Mouse (Mus musculus) lung, postnatal 0 days (tissue): ENCODE results near the gene Adam4. TPM values are rescaled to one million over a fixed set of nuclear protein-coding genes. Genes with fewer than 3 reads are reported as not detected.
"Not testable (repeated sequence)": the region's sequence is repeated elsewhere in the genome, so short reads cannot be mapped to it uniquely, and the experiment has no call there.

Experiments
- ATAC-seq: fragments of 200-750 bp; cut with Nextera tagmentation; 2 replicates; pipeline ENCODE4 v1.8.0; 2017; ENCODE audit warnings: moderate library complexity
- DNase-seq: peaks from one replicate; pipeline ENCODE4 v3.0.0-alpha.2; 2016; ENCODE audit warnings: low spot score
- H3K27ac ChIP-seq: fragments of 300-500 bp; sonication (generic); 2 replicates; pipeline ENCODE4 v1.5.1; 2014; ENCODE audit warnings: antibody characterized with exemption, mild to moderate bottlenecking, low read length, mixed read lengths
- H3K27me3 ChIP-seq: fragments of 300-500 bp; sonication (generic); replicated peaks from 2 replicates; pipeline ENCODE4 v1.6.1; 2014; ENCODE audit warnings: low read length, mixed read lengths; ENCODE audit not compliant: insufficient read depth
- H3K36me3 ChIP-seq: fragments of 300-500 bp; sonication (generic); 2 replicates; pipeline ENCODE4 v1.6.1; 2014; ENCODE audit warnings: low read length, mixed read lengths; ENCODE audit not compliant: insufficient read depth
- H3K4me1 ChIP-seq: fragments of 300-500 bp; sonication (generic); 2 replicates; pipeline ENCODE4 v1.6.1; 2014; ENCODE audit warnings: antibody characterized with exemption, low read depth, low read length, mixed read lengths; ENCODE audit not compliant: insufficient read depth
- H3K4me2 ChIP-seq: fragments of 300-500 bp; sonication (generic); replicated peaks from 2 replicates; pipeline ENCODE4 v1.6.1; 2014; ENCODE audit warnings: low read depth, mild to moderate bottlenecking, low read length, moderate library complexity, mixed read lengths
- H3K4me3 ChIP-seq: fragments of 300-500 bp; sonication (generic); 2 replicates; pipeline ENCODE4 v1.5.1; 2014; ENCODE audit warnings: low read depth, low read length
- H3K9ac ChIP-seq: fragments of 300-500 bp; sonication (generic); replicated peaks from 2 replicates; pipeline ENCODE4 v1.6.1; 2014; ENCODE audit warnings: low read depth, mild to moderate bottlenecking
- H3K9me3 ChIP-seq: fragments of 300-500 bp; sonication (generic); 2 replicates; pipeline ENCODE4 v1.6.1; 2016; ENCODE audit warnings: low read length, mixed read lengths
- CTCF ChIP-seq: IDR thresholded peaks from 2 replicates; pipeline ENCODE4 v1.5.1; 2016; ENCODE audit warnings: antibody characterized with exemption, mild to moderate bottlenecking
- EP300 ChIP-seq: IDR thresholded peaks from 2 replicates; pipeline ENCODE4 v1.6.1; 2016; ENCODE audit warnings: antibody characterized with exemption, mild to moderate bottlenecking, control low read depth
- WGBS: fragments of 180-500 bp; shearing (Covaris S2); extraction: QIAGEN DNeasy Blood & Tissue Kit; methylation state at CpG from one replicate; pipeline ENCODE4 v1.1.7; 2014; 5-methylcytosine and 5-hydroxymethylcytosine counted together
- polyA plus RNA-seq: library from polyadenylated mRNA; unstranded; fragments of >200 nt; fragmentation: Nextera tagmentation; extraction: Ambion mirVana; gene quantifications from 2 replicates; pipeline ENCODE4 v1.2.1, GENCODE M21; 2015

Gene Adam4
- 0.24 and 0.38 TPM in 2 replicates for polyA plus RNA-seq

- 82% methylated on average over 1 of the region's 1 CpGs for WGBS
- ATAC-seq: no peak
Measured at GRCm38 (mm10) chr12:81421846-81422245, at the start of gene Adam4. Adam4 (minus strand) TSS chr12:81421946.

GRCm38 (mm10) chr12:81459051-81459450, 37.3 kb upstream of the Adam4 start:
- DNase-seq, H3K4me2 ChIP-seq, H3K27ac ChIP-seq, ATAC-seq, H3K4me1 ChIP-seq, H3K9me3 ChIP-seq, H3K9ac ChIP-seq, H3K4me3 ChIP-seq, H3K36me3 ChIP-seq, H3K27me3 ChIP-seq: not testable (repeated sequence)
- 95% methylated on average over 7 of the region's 7 CpGs for WGBS

More at GRCm38 (mm10) chr12:81421846-81422245, at the start of gene Adam4:
- Histone ChIP-seq H3K27me3 (no peaks in the 10 kb centered on the region), H3K4me3 (no peak within 1 kb of the TSS), H3K27ac (no peak within 1 kb of the TSS), H3K9ac (no peak within 1 kb of the TSS), H3K9me3 (peaks cover 5% of the 10 kb centered on the region), H3K4me2 (no peak within 1 kb of the TSS), H3K4me1 (no peaks in the 10 kb centered on the region), H3K36me3 (no peaks in the 10 kb centered on the region)
- TF ChIP-seq EP300: no peak
- TF ChIP-seq CTCF: no peak
- DNase-seq: no peak

GRCm38 (mm10) chr12:81438985-81439384, 17.2 kb upstream of the Adam4 start:
- ATAC-seq, H3K9me3 ChIP-seq, H3K27me3 ChIP-seq, H3K9ac ChIP-seq, DNase-seq, H3K4me3 ChIP-seq, H3K27ac ChIP-seq, H3K4me2 ChIP-seq, H3K4me1 ChIP-seq, H3K36me3 ChIP-seq: not testable (repeated sequence)
- WGBS: 90% methylated on average over 9 of the region's 9 CpGs

- 75% methylated on average over 2 of the region's 2 CpGs for WGBS
- not testable (repeated sequence) for ATAC-seq, H3K36me3 ChIP-seq, H3K4me1 ChIP-seq, H3K4me2 ChIP-seq, DNase-seq, H3K27ac ChIP-seq, H3K9me3 ChIP-seq, H3K27me3 ChIP-seq, H3K9ac ChIP-seq, H3K4me3 ChIP-seq
Measured at GRCm38 (mm10) chr12:81434778-81435177, 13.0 kb upstream of the Adam4 start.

GRCm38 (mm10) chr12:81413211-81413610, 8.5 kb downstream of the Adam4 start:
- Histone ChIP-seq H3K27me3 (no peaks in the 10 kb centered on the region), H3K9me3 (no peaks in the 10 kb centered on the region), H3K36me3 (no peaks in the 10 kb centered on the region), H3K9ac (no peak overlapping the region), H3K4me1 (no peaks in the 10 kb centered on the region), H3K4me3 (no peak overlapping the region), H3K27ac (no peak overlapping the region), H3K4me2 (no peak overlapping the region)
- 68% methylated on average over 3 of the region's 3 CpGs for WGBS
- DNase-seq (no peak), ATAC-seq (no peak)
- TF ChIP-seq EP300 (no peak), CTCF (no peak)

GRCm38 (mm10) chr12:81408966-81409365, 12.8 kb downstream of the Adam4 start:
- H3K4me1 ChIP-seq: no peaks in the 10 kb centered on the region
- H3K4me2 ChIP-seq: no peak overlapping the region
- H3K27ac ChIP-seq: no peak overlapping the region
- DNase-seq (no peak), ATAC-seq (no peak)
- H3K36me3 ChIP-seq: no peaks in the 10 kb centered on the region
- no peak overlapping the region for H3K4me3 ChIP-seq
- no peaks in the 10 kb centered on the region for H3K9me3 ChIP-seq
- no peaks in the 10 kb centered on the region for H3K27me3 ChIP-seq
- H3K9ac ChIP-seq: no peak overlapping the region
- TF ChIP-seq CTCF: no peak
- no peak for TF ChIP-seq EP300
- 86% methylated on average over 3 of the region's 3 CpGs for WGBS

- Histone ChIP-seq H3K9me3 (no peaks in the 10 kb centered on the region), H3K27ac (no peak overlapping the region), H3K4me2 (no peak overlapping the region), H3K4me3 (no peak overlapping the region), H3K36me3 (no peaks in the 10 kb centered on the region), H3K4me1 (no peaks in the 10 kb centered on the region), H3K27me3 (no peaks in the 10 kb centered on the region), H3K9ac (no peak overlapping the region)
- no peak for ATAC-seq
- 17% methylated on average over 1 of the region's 1 CpGs for WGBS
- peak; percentile 74 for DNase-seq
- TF ChIP-seq EP300 (no peak), CTCF (peak; percentile 85)
Measured at GRCm38 (mm10) chr12:81402187-81402586, 19.6 kb downstream of the Adam4 start.

GRCm38 (mm10) chr12:81379364-81379763, 42.4 kb downstream of the Adam4 start, which contains the start of gene Gm4787:
Gm4787 (minus strand) TSS chr12:81379464.
- H3K4me3 ChIP-seq, DNase-seq, H3K9me3 ChIP-seq, H3K27me3 ChIP-seq, H3K36me3 ChIP-seq, H3K4me1 ChIP-seq, H3K27ac ChIP-seq, ATAC-seq, H3K4me2 ChIP-seq, H3K9ac ChIP-seq: not testable (repeated sequence)
- 76% methylated on average over 1 of the region's 1 CpGs for WGBS
